Mouse (Mus musculus) layer of hippocampus, adult 11-12 months (tissue): ENCODE data around the gene Etv1.

Experiments
- DNase-seq: peaks from one replicate; pipeline ENCODE4 v3.0.0; 2022; ENCODE audit warnings: low spot score

The Etv1 gene

GRCm38 (mm10) chr12:38779186-38779777 lies at the start of gene Etv1:
TSS of gene Etv1 (plus strand) at chr12:38779380.
- DNase-seq = peak; percentile 29

- DNase-seq = no peak
Observed at GRCm38 (mm10) chr12:38729661-38730060, 49.5 kb upstream of the Etv1 start.

DNA sequence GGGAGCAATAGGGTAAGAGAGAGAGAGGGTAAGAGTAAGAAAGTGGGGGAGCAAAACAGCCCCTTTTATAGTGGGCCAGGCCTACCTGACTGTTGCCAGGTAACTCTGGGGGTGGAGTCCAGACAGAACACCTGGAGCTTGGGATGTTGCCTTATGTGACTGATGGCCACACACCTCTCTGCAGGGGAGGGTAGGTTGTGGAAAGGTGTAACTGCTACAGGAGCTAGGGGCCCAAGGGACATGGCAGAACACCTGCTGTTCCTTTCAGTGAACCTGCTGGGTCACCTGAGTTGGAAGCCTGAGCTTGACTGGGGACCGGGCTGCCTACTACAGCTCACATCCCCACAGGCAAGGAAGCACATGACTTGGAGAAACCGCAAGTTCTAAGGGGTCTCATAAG lies 48.4 kb upstream of the Etv1 start:
- DNase-seq = no peak

DNA sequence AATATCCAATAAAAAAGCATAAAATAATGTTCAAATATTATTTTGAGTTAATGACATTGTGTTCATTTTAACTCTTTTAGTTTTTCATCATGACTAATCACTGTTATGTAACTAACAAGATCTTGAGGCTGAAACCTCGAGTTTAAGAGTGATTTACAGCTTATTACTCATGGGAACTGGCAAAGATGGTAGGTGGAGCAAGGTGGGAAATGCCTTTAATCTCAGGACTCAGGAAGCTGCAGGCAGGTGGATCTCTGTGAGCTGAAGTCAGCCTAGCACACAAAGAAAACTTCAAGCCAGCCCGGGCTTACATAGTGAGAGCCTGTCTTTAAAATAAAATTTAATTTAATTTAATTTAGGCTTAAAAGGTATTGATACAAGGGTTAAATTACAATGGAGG lies 19.9 kb upstream of the Etv1 start:
- DNase-seq = no peak

DNA sequence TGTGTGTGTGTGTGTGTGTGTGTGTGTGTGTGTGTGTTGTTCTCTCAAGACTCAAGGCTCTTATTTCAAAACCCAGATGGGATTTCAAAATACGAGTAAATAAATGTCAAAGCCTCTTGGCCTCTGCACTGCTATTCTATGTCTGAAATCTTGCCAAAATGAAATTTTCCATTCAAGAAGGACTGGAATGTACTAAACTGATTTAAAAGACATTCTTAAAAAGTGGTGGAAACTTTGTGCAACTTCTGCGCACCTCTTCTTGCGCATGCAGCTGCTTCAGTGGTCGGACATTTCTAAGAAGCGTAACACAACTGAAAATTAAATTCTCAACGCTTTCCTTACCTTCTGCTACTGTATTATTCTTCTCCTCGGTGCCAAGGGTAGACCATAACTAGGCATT lies 1.9 kb upstream of the Etv1 start:
- no peak for DNase-seq

DNA sequence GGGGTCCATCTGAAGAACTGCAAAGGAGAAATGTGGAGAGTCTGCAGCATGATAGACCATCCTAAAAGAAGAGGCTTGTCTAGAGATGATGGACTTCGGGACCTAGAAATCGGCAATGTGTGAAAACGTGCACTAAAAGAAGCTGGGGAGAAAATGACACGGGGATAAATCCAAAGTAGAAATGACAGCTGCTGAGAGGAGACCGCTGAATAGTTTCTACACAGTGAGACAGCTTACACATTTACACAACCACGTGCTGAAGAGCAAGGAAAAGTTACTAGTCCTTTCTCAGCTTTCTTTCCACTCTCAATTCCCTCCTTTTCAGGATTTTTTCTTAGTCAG lies 1.3 kb upstream of the Etv1 start:
- no peak for DNase-seq

DNA sequence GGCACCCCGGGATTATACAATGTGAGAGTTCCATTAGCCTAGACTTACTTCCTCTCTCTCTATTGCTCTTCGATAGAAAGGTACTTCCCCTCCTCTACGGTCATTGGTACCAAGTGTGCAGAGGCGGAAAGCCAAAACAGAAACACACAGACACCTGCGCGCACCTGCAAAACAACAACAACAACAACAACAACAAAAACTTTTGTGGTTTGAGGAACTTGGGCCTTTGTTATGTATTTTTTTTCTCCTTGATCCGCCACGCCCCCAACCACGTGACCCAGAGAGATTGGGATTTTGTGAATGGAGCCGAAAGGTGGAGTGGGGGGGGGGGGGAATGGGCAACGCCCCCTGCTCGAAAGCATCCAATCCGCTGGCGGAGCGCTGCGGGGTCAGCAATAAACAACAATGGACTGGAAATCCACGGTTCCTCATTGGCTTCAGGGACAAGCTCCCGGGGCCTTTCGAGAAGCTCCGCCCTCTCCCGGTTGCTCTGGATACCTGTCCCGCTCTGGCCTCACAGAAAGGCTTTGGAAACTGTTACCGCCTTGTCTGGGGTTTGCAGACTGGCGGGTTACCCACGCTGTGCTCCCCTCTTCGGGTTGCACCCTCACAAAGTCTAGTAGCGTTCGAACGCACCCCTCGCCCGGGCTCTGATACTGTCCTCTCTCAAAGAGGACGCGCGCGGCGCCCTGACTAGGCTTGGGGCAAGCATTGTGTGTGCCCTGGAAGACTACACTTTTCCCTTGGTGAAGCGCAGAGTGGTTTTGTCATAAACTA lies 693 bp upstream of the Etv1 start:
- peak; percentile 86 for DNase-seq

GRCm38 (mm10) chr12:38780006-38780954 lies 1.1 kb downstream of the Etv1 start:
- peak; percentile 74 for DNase-seq

- DNase-seq = peak; percentile 21
Observed at GRCm38 (mm10) chr12:38780955-38781304, 1.8 kb downstream of the Etv1 start.

- DNase-seq = no peak
Observed at GRCm38 (mm10) chr12:38781686-38782085, 2.5 kb downstream of the Etv1 start.

DNA sequence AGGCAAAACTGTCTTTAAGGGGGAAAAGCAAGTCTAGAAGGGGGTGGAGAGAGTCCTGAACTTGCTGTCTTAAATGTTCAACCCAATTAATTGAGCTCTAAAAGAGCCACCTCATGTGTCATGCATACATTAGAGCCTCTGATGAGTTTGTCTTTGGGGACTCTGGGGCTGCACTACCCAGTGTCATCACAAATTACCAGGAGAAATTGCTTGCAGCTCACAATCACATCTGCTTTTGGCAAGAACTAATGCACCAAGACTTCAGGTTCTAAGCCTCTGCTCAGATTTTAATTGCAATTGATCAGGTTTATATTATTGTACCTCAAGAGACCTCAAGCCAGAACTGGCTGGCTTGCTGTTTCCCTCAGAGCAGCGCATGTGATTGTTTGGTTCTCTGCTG lies 4.1 kb downstream of the Etv1 start:
- DNase-seq = no peak

DNA sequence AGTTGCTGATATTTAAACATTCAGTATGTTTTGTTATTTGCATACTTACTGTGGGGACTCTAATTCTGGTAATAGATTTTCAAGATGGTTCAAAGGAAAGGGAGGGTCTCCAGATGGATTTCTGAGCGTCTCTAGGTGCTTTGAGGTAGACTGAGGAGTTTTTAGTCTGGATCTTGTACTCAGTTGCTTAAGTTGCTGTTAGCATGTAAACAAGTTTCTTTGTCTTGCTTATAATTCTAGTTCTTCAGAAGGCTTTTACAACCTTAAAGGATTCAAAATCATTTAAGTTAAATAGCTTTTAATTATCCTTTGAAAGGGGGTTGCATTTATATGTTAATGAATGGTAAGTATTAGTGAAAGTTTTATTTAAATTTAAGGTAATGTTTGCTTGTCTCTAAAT lies 5.0 kb downstream of the Etv1 start:
- DNase-seq = no peak

- DNase-seq = no peak
Observed at GRCm38 (mm10) chr12:38786571-38786970, 7.4 kb downstream of the Etv1 start.

DNA sequence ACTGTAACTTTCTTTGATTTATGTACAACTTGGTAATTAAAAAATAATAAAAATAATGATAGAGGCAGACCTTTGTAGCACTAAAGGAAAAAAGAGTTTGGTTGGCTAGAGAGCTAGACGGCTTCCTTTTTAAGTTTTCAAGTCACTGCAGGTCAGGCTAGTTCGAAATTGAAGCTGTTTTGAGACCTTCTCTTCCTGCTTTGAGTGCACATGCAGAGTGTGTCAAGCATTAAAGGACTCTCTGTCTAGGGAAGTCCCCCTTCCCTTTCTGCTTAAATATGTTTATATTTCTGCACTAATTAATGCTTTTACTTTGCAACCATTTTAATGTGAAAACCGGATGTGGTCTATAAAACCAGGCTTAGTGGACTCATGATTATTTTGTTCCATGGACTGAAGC lies 8.5 kb downstream of the Etv1 start:
- DNase-seq = no peak

DNA sequence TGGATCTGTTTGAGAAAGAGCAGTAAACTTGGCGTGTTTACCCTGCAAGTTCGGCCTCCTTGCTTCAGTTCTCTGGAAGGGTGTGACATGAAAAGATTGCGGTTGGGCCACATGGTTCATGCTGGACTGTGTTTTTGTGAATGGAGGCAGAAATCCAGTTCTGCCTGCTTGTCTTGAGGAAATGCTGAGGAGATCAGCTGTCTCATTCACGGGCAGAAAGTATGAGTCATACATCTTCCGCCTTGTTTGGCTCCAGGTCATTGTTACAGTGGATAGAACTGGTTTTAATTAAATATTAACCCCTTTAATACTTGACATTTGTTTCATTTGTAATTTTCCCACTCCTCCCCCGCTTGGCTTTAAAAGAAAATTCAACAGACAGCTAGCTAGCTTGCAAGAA lies 9.4 kb downstream of the Etv1 start:
- DNase-seq = no peak

DNA sequence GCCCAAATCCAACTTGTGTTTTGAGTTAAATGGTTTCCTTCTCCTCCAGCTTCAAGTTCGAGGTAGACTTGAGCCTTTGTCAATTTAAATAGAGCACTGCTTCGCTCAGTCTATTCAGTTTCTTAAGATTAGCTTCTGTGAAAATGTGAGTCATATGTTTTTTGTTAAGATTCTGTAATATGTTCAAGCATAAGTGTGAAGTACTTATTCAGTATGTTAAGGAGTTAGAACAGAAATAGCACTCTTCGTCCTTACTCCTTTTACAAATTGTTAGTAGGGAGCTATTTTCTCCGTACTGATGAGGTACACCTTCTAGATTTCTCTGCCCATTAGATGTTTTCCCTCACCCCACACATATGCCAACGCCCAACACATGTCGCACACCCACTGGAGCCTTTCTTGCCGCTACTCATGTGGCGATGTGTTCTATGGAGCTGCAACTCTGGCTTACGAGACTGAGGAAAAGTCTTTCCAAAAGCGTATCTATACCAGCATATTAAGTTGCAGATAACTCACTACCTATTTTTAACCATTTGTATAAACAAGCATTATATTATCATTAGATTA lies 10.7 kb downstream of the Etv1 start:
- no peak for DNase-seq

- no peak for DNase-seq
Observed at GRCm38 (mm10) chr12:38793076-38793475, 13.9 kb downstream of the Etv1 start.

DNA sequence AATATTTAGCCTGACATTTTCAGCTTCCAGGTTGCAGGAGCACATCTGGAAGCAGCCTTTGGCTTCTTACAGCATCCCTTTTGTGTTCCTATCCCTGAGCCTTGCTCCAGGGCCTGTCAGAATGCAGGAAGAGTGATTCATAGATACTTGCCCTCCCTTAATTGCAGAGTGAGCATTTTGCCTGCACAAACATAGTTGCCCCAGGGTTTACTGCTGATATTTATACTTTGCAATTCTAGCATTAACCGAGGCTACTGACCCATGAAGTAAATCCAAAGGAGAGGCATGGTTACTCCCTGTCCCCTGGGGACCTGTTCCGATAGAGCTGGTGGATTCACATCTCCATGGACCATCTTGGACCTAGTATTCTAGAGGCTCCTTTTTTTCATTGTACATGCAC lies 14.5 kb downstream of the Etv1 start:
- DNase-seq = no peak

GRCm38 (mm10) chr12:38807031-38807430 lies 27.9 kb downstream of the Etv1 start:
- no peak for DNase-seq

DNA sequence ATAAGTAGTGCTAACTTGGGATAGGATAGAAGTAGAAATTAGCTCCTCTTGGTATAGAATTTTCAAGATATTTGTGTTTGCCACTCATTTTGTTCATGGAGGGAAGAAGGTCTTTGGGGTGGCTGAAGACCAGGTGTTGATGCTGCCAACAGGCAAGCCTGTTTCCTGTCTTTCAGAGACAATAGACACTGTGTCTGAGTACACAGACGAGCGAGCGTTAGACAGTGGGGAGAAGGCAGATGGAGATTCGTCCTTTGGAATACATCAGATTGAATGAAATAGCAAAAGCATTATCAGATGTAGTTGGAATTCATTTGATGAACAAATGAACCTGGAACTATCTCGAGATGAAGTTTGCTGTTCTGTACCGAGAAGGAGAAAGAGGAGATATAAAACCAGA lies 33.2 kb downstream of the Etv1 start:
- no peak for DNase-seq

DNA sequence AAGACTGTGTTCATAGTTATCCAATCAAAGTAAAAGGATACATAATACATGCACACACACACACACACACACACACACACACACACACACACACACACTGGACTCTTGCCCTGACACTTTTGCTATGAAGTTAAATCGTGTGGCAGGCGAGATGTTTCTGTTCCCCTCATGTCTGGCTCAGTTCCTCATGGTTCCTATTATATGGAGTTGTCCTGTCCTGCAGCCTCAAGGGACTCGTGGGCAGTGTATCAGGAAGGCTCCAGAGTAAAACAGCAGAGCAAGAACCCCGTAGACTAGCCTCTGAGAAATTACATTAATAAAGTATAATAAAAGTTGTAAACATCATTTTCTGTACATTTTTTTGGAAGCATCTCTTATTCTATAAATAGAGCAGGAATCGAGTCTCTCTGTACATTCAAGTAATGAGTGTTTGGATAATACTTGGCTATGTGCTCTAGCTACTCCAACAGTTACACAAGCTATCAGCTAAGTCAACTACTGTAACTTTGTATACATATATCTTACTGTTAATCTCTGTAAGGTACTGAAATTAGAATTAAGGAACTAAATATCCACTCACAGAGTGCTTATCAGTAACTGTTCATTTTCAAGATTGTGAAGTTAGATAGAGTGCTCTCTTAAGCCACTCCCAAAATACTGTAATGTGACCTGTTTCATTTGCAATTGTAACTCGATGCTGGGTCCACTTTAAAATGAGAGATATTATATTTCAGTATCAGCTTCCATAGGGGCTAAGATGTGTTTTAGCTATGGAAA lies 35.0 kb downstream of the Etv1 start:
- DNase-seq = no peak

DNA sequence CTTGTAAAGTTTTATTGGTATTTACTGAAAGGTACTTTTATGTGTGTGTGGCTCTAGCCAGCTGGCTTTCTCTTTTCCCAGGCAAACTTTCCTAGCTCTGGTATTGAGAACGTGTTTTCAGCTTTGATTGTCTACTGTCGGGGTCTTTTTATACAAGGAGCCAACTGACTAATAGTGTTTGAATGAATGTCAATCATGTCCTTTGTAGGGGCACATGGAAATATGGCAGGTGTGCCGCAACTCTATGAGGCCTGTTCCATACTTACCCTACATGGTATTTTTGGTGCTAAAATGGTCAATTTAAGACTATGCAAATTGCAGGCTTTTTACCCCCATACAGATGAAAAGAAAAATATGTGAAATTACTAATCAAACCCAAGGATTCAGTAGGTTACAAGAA lies 37.1 kb downstream of the Etv1 start:
- DNase-seq = no peak
